Mouse (Mus musculus) regulatory T cell (primary cell): ENCODE results near the gene Zbtb22.
"Not testable (repeated sequence)": the region's sequence is repeated elsewhere in the genome, so short reads cannot be mapped to it uniquely, and the experiment has no call there.

Source experiments
- in situ Hi-C: fragments of 300-600 bp; cut with MboI, MseI; formaldehyde crosslinking; loops from one replicate; pipeline ENCODE4 v1.15.1; 2025; ENCODE audit warnings: high pct_unique_total_duplicates

Gene Zbtb22

GRCm38 (mm10) chr17:33915671-33916250 lies at the start of gene Zbtb22, which contains the start of gene Tapbp:
Gene Zbtb22, plus strand, starts transcription at chr17:33915904.
Gene Tapbp, plus strand, starts transcription at chr17:33915899.
- in situ Hi-C loops = loop anchor here (25.0 kb wide), 1 partner anchor 697 kb away; the partner anchor contains the start of genes Agpat1, Egfl8 and Rnf5

- in situ Hi-C loops = loop anchor here (5.0 kb wide), 1 partner anchor 34 kb away; the partner anchor contains the start of genes Daxx and Platr17
These were observed 42.2 kb upstream of the Zbtb22 start, which contains the start of gene Gm7029 for GRCm38 (mm10) chr17:33873537-33873936. Gene Gm7029, plus strand, starts transcription at chr17:33873837.

GRCm38 (mm10) chr17:33874411-33874810 lies 41.3 kb upstream of the Zbtb22 start:
- in situ Hi-C loops = loop anchor here (5.0 kb wide), 1 partner anchor 33 kb away; the partner anchor contains the start of genes Daxx and Platr17

GRCm38 (mm10) chr17:33875797-33876196 lies 39.9 kb upstream of the Zbtb22 start:
- in situ Hi-C loops = not testable (repeated sequence)

GRCm38 (mm10) chr17:33884320-33884719 lies 31.4 kb upstream of the Zbtb22 start:
- in situ Hi-C loops = loop anchor here (5.0 to 10.0 kb wide), 3 partner anchors 37 to 1270 kb away; no protein-coding TSS in a partner anchor

- in situ Hi-C loops = loop anchor here (5.0 to 10.0 kb wide), 3 partner anchors 131 to 1273 kb away; no protein-coding TSS in a partner anchor
These were observed 27.9 kb upstream of the Zbtb22 start for GRCm38 (mm10) chr17:33887802-33888201.

GRCm38 (mm10) chr17:33888230-33888629 lies 27.5 kb upstream of the Zbtb22 start:
- in situ Hi-C loops = loop anchor here (5.0 to 10.0 kb wide), 3 partner anchors 131 to 1273 kb away; no protein-coding TSS in a partner anchor

GRCm38 (mm10) chr17:33889941-33890532 lies 25.7 kb upstream of the Zbtb22 start:
- in situ Hi-C loops = loop anchor here (5.0 to 10.0 kb wide), 4 partner anchors 42 to 1275 kb away; no protein-coding TSS in a partner anchor

- in situ Hi-C loops = loop anchor here (5.0 kb wide), 1 partner anchor 42 kb away; no protein-coding TSS in a partner anchor
These were observed 25.1 kb upstream of the Zbtb22 start, which contains the start of gene Kifc1 for GRCm38 (mm10) chr17:33890533-33891059. Gene Kifc1, minus strand, starts transcription at chr17:33890661.

GRCm38 (mm10) chr17:33891357-33891756 lies 24.3 kb upstream of the Zbtb22 start:
- in situ Hi-C loops = loop anchor here (5.0 kb wide), 1 partner anchor 41 kb away; no protein-coding TSS in a partner anchor

- in situ Hi-C loops = loop anchor here (5.0 kb wide), 1 partner anchor 40 kb away; no protein-coding TSS in a partner anchor
These were observed 23.8 kb upstream of the Zbtb22 start for GRCm38 (mm10) chr17:33891892-33892291.

- in situ Hi-C loops = loop anchor here (5.0 kb wide), 1 partner anchor 40 kb away; no protein-coding TSS in a partner anchor
These were observed 23.3 kb upstream of the Zbtb22 start for GRCm38 (mm10) chr17:33892429-33892828.

- in situ Hi-C loops = loop anchor here (5.0 kb wide), 1 partner anchor 39 kb away; no protein-coding TSS in a partner anchor
These were observed 22.7 kb upstream of the Zbtb22 start for GRCm38 (mm10) chr17:33893011-33893410.

- in situ Hi-C loops = no loop called here
These were observed 18.4 kb upstream of the Zbtb22 start for GRCm38 (mm10) chr17:33897114-33897794.

- in situ Hi-C loops = not testable (repeated sequence)
These were observed 17.5 kb upstream of the Zbtb22 start for GRCm38 (mm10) chr17:33898193-33898592.

- in situ Hi-C loops = loop anchor here (25.0 kb wide), 1 partner anchor 713 kb away; the partner anchor contains the start of genes Agpat1, Egfl8 and Rnf5
These were observed 16.1 kb upstream of the Zbtb22 start for GRCm38 (mm10) chr17:33899642-33900041.

GRCm38 (mm10) chr17:33900281-33900988 lies 15.3 kb upstream of the Zbtb22 start:
- in situ Hi-C loops = loop anchor here (25.0 kb wide), 1 partner anchor 712 kb away; the partner anchor contains the start of genes Agpat1, Egfl8 and Rnf5

- in situ Hi-C loops = loop anchor here (25.0 kb wide), 1 partner anchor 711 kb away; the partner anchor contains the start of genes Agpat1, Egfl8 and Rnf5
These were observed 14.8 kb upstream of the Zbtb22 start for GRCm38 (mm10) chr17:33900989-33901314.

- in situ Hi-C loops = loop anchor here (25.0 kb wide), 1 partner anchor 711 kb away; the partner anchor contains the start of genes Agpat1, Egfl8 and Rnf5
These were observed 14.1 kb upstream of the Zbtb22 start for GRCm38 (mm10) chr17:33901653-33902052.

GRCm38 (mm10) chr17:33902079-33902478 lies 13.6 kb upstream of the Zbtb22 start:
- in situ Hi-C loops = loop anchor here (25.0 kb wide), 1 partner anchor 710 kb away; the partner anchor contains the start of genes Agpat1, Egfl8 and Rnf5
